Mouse (Mus musculus): Measurements from ENCODE around the gene Tmem229b. TPM values are rescaled to one million over a fixed set of nuclear protein-coding genes. Genes with fewer than 3 reads are reported as not detected.
"Not testable (repeated sequence)": the region's sequence is repeated elsewhere in the genome, so short reads cannot be mapped to it uniquely, and the experiment has no call there.

The Tmem229b gene
- polyA plus RNA-seq, 1 experiment from 2014 or later = 5.7 TPM

GRCm38 (mm10) chr12:79044668-79045067 lies 37.2 kb upstream of the Tmem229b start:
- no peak for ATAC-seq (ENCODE audit: insufficient number of reproducible peaks, insufficient read depth, low FRiP score, low read depth)
- Histone ChIP-seq H3K27ac (ENCODE audit: low read length) (no peak overlapping the region), H3K4me1 (ENCODE audit: control insufficient read depth, insufficient read depth, low read length) (no peaks in the 10 kb centered on the region), H3K9ac (replicated peaks; ENCODE audit: low read depth, low read length) (no peak overlapping the region), H3K27me3 (ENCODE audit: control insufficient read depth, insufficient read depth, low read length) (no peaks in the 10 kb centered on the region), H3K36me3 (ENCODE audit: control insufficient read depth, insufficient read depth, low read length) (no peaks in the 10 kb centered on the region), H3K9me3 (ENCODE audit: control insufficient read depth, low read depth, low read length) (no peaks in the 10 kb centered on the region), H3K4me2 (replicated peaks; ENCODE audit: low read depth, low read length) (no peak overlapping the region), H3K4me3 (ENCODE audit: low read depth, low read length) (no peak overlapping the region)
- WGBS = 70% methylated on average over 8 of the region's 8 CpGs

- ATAC-seq (ENCODE audit: insufficient number of reproducible peaks, insufficient read depth, low FRiP score, low read depth) = peak; percentile 49; the same call in 1 of the 2 replicates
- Histone ChIP-seq H3K9ac (replicated peaks; ENCODE audit: low read depth, low read length) (no peak overlapping the region), H3K36me3 (ENCODE audit: control insufficient read depth, insufficient read depth, low read length) (no peaks in the 10 kb centered on the region), H3K27me3 (ENCODE audit: control insufficient read depth, insufficient read depth, low read length) (no peaks in the 10 kb centered on the region), H3K4me3 (ENCODE audit: low read depth, low read length) (no peak overlapping the region), H3K4me2 (replicated peaks; ENCODE audit: low read depth, low read length) (no peak overlapping the region), H3K9me3 (ENCODE audit: control insufficient read depth, low read depth, low read length) (no peaks in the 10 kb centered on the region), H3K4me1 (ENCODE audit: control insufficient read depth, insufficient read depth, low read length) (no peaks in the 10 kb centered on the region), H3K27ac (ENCODE audit: low read length) (no peak overlapping the region)
Observed at GRCm38 (mm10) chr12:79041436-79041835, 34.0 kb upstream of the Tmem229b start.

GRCm38 (mm10) chr12:79040201-79040827 lies 32.9 kb upstream of the Tmem229b start:
- H3K36me3 ChIP-seq (ENCODE audit: control insufficient read depth, insufficient read depth, low read length) = no peaks in the 10 kb centered on the region
- 76% methylated on average over 11 of the region's 11 CpGs for WGBS
- no peak overlapping the region for H3K9ac ChIP-seq (replicated peaks; ENCODE audit: low read depth, low read length)
- H3K4me1 ChIP-seq (ENCODE audit: control insufficient read depth, insufficient read depth, low read length) = no peaks in the 10 kb centered on the region
- no peaks in the 10 kb centered on the region for H3K27me3 ChIP-seq (ENCODE audit: control insufficient read depth, insufficient read depth, low read length)
- no peaks in the 10 kb centered on the region for H3K9me3 ChIP-seq (ENCODE audit: control insufficient read depth, low read depth, low read length)
- no peak for ATAC-seq (ENCODE audit: insufficient number of reproducible peaks, insufficient read depth, low FRiP score, low read depth)
- no peak overlapping the region for H3K27ac ChIP-seq (ENCODE audit: low read length)
- no peak overlapping the region for H3K4me3 ChIP-seq (ENCODE audit: low read depth, low read length)
- H3K4me2 ChIP-seq (replicated peaks; ENCODE audit: low read depth, low read length) = no peak overlapping the region

- no peak overlapping the region for H3K4me2 ChIP-seq (replicated peaks; ENCODE audit: low read depth, low read length)
- no peak overlapping the region for H3K9ac ChIP-seq (replicated peaks; ENCODE audit: low read depth, low read length)
- no peak for ATAC-seq (ENCODE audit: insufficient number of reproducible peaks, insufficient read depth, low FRiP score, low read depth)
- H3K27me3 ChIP-seq (ENCODE audit: control insufficient read depth, insufficient read depth, low read length) = no peaks in the 10 kb centered on the region
- H3K36me3 ChIP-seq (ENCODE audit: control insufficient read depth, insufficient read depth, low read length) = no peaks in the 10 kb centered on the region
- no peak overlapping the region for H3K4me3 ChIP-seq (ENCODE audit: low read depth, low read length)
- no peaks in the 10 kb centered on the region for H3K4me1 ChIP-seq (ENCODE audit: control insufficient read depth, insufficient read depth, low read length)
- no peaks in the 10 kb centered on the region for H3K9me3 ChIP-seq (ENCODE audit: control insufficient read depth, low read depth, low read length)
- H3K27ac ChIP-seq (ENCODE audit: low read length) = no peak overlapping the region
- WGBS = 47% methylated on average over 8 of the region's 8 CpGs
Observed at GRCm38 (mm10) chr12:79039708-79040107, 32.3 kb upstream of the Tmem229b start.

- WGBS = 41% methylated on average over 3 of the region's 3 CpGs
- no peak overlapping the region for H3K4me3 ChIP-seq (ENCODE audit: low read depth, low read length)
Observed at GRCm38 (mm10) chr12:79035349-79035748, 27.9 kb upstream of the Tmem229b start.

GRCm38 (mm10) chr12:79034331-79034730 lies 26.9 kb upstream of the Tmem229b start:
- Histone ChIP-seq H3K27ac (ENCODE audit: low read length) (no peak overlapping the region), H3K9me3 (ENCODE audit: control insufficient read depth, low read depth, low read length) (no peaks in the 10 kb centered on the region), H3K9ac (replicated peaks; ENCODE audit: low read depth, low read length) (no peak overlapping the region), H3K4me3 (ENCODE audit: low read depth, low read length) (no peak overlapping the region), H3K4me2 (replicated peaks; ENCODE audit: low read depth, low read length) (no peak overlapping the region), H3K27me3 (ENCODE audit: control insufficient read depth, insufficient read depth, low read length) (no peaks in the 10 kb centered on the region), H3K36me3 (ENCODE audit: control insufficient read depth, insufficient read depth, low read length) (no peaks in the 10 kb centered on the region), H3K4me1 (ENCODE audit: control insufficient read depth, insufficient read depth, low read length) (no peaks in the 10 kb centered on the region)
- 98% methylated on average over 2 of the region's 2 CpGs for WGBS
- ATAC-seq (ENCODE audit: insufficient number of reproducible peaks, insufficient read depth, low FRiP score, low read depth) = no peak

More at GRCm38 (mm10) chr12:79035349-79035748, 27.9 kb upstream of the Tmem229b start:
- Histone ChIP-seq H3K27me3 (ENCODE audit: control insufficient read depth, insufficient read depth, low read length) (no peaks in the 10 kb centered on the region), H3K9me3 (ENCODE audit: control insufficient read depth, low read depth, low read length) (no peaks in the 10 kb centered on the region), H3K36me3 (ENCODE audit: control insufficient read depth, insufficient read depth, low read length) (no peaks in the 10 kb centered on the region), H3K27ac (ENCODE audit: low read length) (no peak overlapping the region), H3K4me1 (ENCODE audit: control insufficient read depth, insufficient read depth, low read length) (no peaks in the 10 kb centered on the region), H3K9ac (replicated peaks; ENCODE audit: low read depth, low read length) (no peak overlapping the region), H3K4me2 (replicated peaks; ENCODE audit: low read depth, low read length) (no peak overlapping the region)
- no peak for ATAC-seq (ENCODE audit: insufficient number of reproducible peaks, insufficient read depth, low FRiP score, low read depth)

GRCm38 (mm10) chr12:79028911-79029861 lies 21.8 kb upstream of the Tmem229b start, which contains the start of gene Plekhh1:
Gene Plekhh1, plus strand, starts transcription at chr12:79029163.
- no peaks in the 10 kb centered on the region for H3K9me3 ChIP-seq (ENCODE audit: control insufficient read depth, low read depth, low read length)
- no peaks in the 10 kb centered on the region for H3K4me1 ChIP-seq (ENCODE audit: control insufficient read depth, insufficient read depth, low read length)
- peak; percentile 89 for ATAC-seq (ENCODE audit: insufficient number of reproducible peaks, insufficient read depth, low FRiP score, low read depth)
- no peaks in the 10 kb centered on the region for H3K27me3 ChIP-seq (ENCODE audit: control insufficient read depth, insufficient read depth, low read length)
- WGBS = under 1% methylated on average over 67 of the region's 80 CpGs
- H3K4me2 ChIP-seq (replicated peaks; ENCODE audit: low read depth, low read length) = peak within 1 kb of the TSS; percentile 98
- peak within 1 kb of the TSS; percentile 73 for H3K4me3 ChIP-seq (ENCODE audit: low read depth, low read length)
- peak within 1 kb of the TSS; percentile 69 for H3K9ac ChIP-seq (replicated peaks; ENCODE audit: low read depth, low read length)
- no peaks in the 10 kb centered on the region for H3K36me3 ChIP-seq (ENCODE audit: control insufficient read depth, insufficient read depth, low read length)
- peak within 1 kb of the TSS; percentile 52; the same call in 1 of the 2 replicates for H3K27ac ChIP-seq (ENCODE audit: low read length)

- H3K36me3 ChIP-seq (ENCODE audit: control insufficient read depth, insufficient read depth, low read length); H3K9me3 ChIP-seq (ENCODE audit: control insufficient read depth, low read depth, low read length); H3K4me3 ChIP-seq (ENCODE audit: low read depth, low read length); H3K4me2 ChIP-seq (replicated peaks; ENCODE audit: low read depth, low read length); H3K27me3 ChIP-seq (ENCODE audit: control insufficient read depth, insufficient read depth, low read length); H3K27ac ChIP-seq (ENCODE audit: low read length); H3K9ac ChIP-seq (replicated peaks; ENCODE audit: low read depth, low read length); H3K4me1 ChIP-seq (ENCODE audit: control insufficient read depth, insufficient read depth, low read length); ATAC-seq (ENCODE audit: insufficient number of reproducible peaks, insufficient read depth, low FRiP score, low read depth): not testable (repeated sequence)
- WGBS = 90% methylated on average over 8 of the region's 8 CpGs
Observed at GRCm38 (mm10) chr12:79027526-79027925, 20.1 kb upstream of the Tmem229b start.

Data from stomach, embryonic 14.5 days (tissue).